Comparison of ENCODE assay signal across 15 mouse cellular contexts in the genomic region with DNA sequence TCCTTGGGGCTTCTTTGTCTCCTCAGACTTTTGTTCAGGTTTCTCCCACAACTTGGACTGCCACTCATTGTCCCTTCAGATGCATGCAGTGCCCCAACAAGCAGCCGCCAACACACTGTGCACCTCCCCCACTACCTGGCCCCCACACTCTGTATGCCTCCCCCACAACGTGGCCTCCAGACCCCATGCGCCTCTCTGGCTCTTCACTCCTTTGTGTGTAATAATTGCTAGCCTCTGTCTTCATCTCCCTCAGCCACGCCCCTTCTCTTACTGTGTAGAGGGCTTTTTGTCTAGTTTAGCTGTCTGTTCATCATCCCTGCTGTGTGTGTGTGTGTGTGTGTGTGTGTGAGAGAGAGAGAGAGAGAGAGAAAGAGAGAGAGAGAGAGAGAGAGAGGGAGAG.
DNase-seq lines count a peak whose midpoint lies in the region; ATAC-seq and TF ChIP-seq lines count a peak whose summit lies in the region.
"Had no signal": no experiment of that assay in that cellular context is flagged by ENCODE, and none has a peak within 500 bp of the region (broad histone marks: within the 10 kb centered on the region; RNA-seq: fewer than 3 reads in every experiment).

No protein-coding gene starts in this region.

- no peak overlapping the region; the same call in 1 of the 2 replicates for H3K4me2 ChIP-seq in forebrain, embryonic 12.5 days
- H3K4me2 ChIP-seq in hindbrain, embryonic 14.5 days (replicated peaks): no peak overlapping the region
- H3K4me2 ChIP-seq in midbrain, embryonic 15.5 days: no peak overlapping the region
- no peak overlapping the region for H3K4me2 ChIP-seq in liver, postnatal 0 days (ENCODE audit: low read depth, low read length)
- no peak overlapping the region for H3K4me2 ChIP-seq in lung, postnatal 0 days (replicated peaks; ENCODE audit: low read depth, low read length)
- H3K4me2 ChIP-seq: liver, embryonic 15.5 days had no signal

- TF ChIP-seq CTCF in liver, postnatal 0 days (IDR thresholded peaks at IDR 0.05; ENCODE audit: low read depth): no peak
- TF ChIP-seq CTCF in lung, postnatal 0 days (IDR thresholded peaks at IDR 0.05): no peak

- H3K4me1 ChIP-seq in heart, embryonic 10.5 days: 0 out of 2 replicates have a peak, but pooled peaks cover 9% of the 10 kb centered on the region
- peaks cover 28% of the 10 kb centered on the region for H3K4me1 ChIP-seq in forebrain, embryonic 12.5 days
- H3K4me1 ChIP-seq in hindbrain, embryonic 14.5 days (replicated peaks; ENCODE audit: control insufficient read depth, insufficient read depth, low read length): no peaks in the 10 kb centered on the region; the same call in 1 of the 2 replicates
- H3K4me1 ChIP-seq in midbrain, embryonic 15.5 days: peaks cover 13% of the 10 kb centered on the region
- H3K4me1 ChIP-seq in liver, postnatal 0 days (ENCODE audit: insufficient read depth): no peaks in the 10 kb centered on the region
- H3K4me1 ChIP-seq in lung, postnatal 0 days (ENCODE audit: insufficient read depth, low read depth, low read length): no peaks in the 10 kb centered on the region
- H3K4me1 ChIP-seq: liver, embryonic 15.5 days had no signal

- 44% methylated on average over 4 of the region's 4 CpGs for WGBS in heart, embryonic 10.5 days
- 7% methylated on average over 4 of the region's 4 CpGs for WGBS in forebrain, embryonic 12.5 days
- 3% methylated on average over 4 of the region's 4 CpGs for WGBS in hindbrain, embryonic 14.5 days
- WGBS in midbrain, embryonic 15.5 days: 12% methylated on average over 4 of the region's 4 CpGs
- 51% methylated on average over 4 of the region's 4 CpGs for WGBS in liver, postnatal 0 days (ENCODE audit: insufficient replicate concordance)
- 43% methylated on average over 4 of the region's 4 CpGs for WGBS in lung, postnatal 0 days

- H3K4me3 ChIP-seq in heart, embryonic 10.5 days: no peak overlapping the region
- no peak overlapping the region for H3K4me3 ChIP-seq in forebrain, embryonic 12.5 days (replicated peaks)
- H3K4me3 ChIP-seq in hindbrain, embryonic 14.5 days (replicated peaks; ENCODE audit: low read length): no peak overlapping the region
- no peak overlapping the region for H3K4me3 ChIP-seq in midbrain, embryonic 15.5 days
- no peak overlapping the region for H3K4me3 ChIP-seq in liver, postnatal 0 days (ENCODE audit: low read depth, low read length)
- no peak overlapping the region for H3K4me3 ChIP-seq in lung, postnatal 0 days (ENCODE audit: low read depth, low read length)
- H3K4me3 ChIP-seq: heart, adult 2 months; liver, embryonic 15.5 days had no signal

- no peak for TF ChIP-seq EP300 in liver, postnatal 0 days (IDR thresholded peaks at IDR 0.05; ENCODE audit: low read depth)
- TF ChIP-seq EP300 in lung, postnatal 0 days (IDR thresholded peaks at IDR 0.05): no peak

- no peak for DNase-seq in heart, embryonic 10.5 days (ENCODE audit: low spot score)
- DNase-seq in heart, adult 9 months (ENCODE audit: low spot score in 2 of 2): no peak
- DNase-seq in hindbrain, embryonic 14.5 days (ENCODE audit: low spot score): no peak
- DNase-seq in liver, postnatal 0 days: no peak
- DNase-seq in lung, postnatal 0 days (ENCODE audit: low spot score): no peak
- DNase-seq: cerebellum, adult 9-11 months; heart, adult 2 months; kidney, adult 18-20 months; kidney, postnatal 4 days; lung, postnatal 4 days had no signal

- H3K9me3 ChIP-seq in heart, embryonic 10.5 days: no peaks in the 10 kb centered on the region
- H3K9me3 ChIP-seq in forebrain, embryonic 12.5 days: no peaks in the 10 kb centered on the region
- H3K9me3 ChIP-seq in hindbrain, embryonic 14.5 days (ENCODE audit: control insufficient read depth, low read length): no peaks in the 10 kb centered on the region
- no peaks in the 10 kb centered on the region for H3K9me3 ChIP-seq in midbrain, embryonic 15.5 days
- H3K9me3 ChIP-seq in liver, postnatal 0 days (ENCODE audit: low read length): no peaks in the 10 kb centered on the region
- no peaks in the 10 kb centered on the region for H3K9me3 ChIP-seq in lung, postnatal 0 days (ENCODE audit: low read length)
- H3K9me3 ChIP-seq: liver, embryonic 15.5 days had no signal

- no peaks in the 10 kb centered on the region for H3K36me3 ChIP-seq in heart, embryonic 10.5 days
- no peaks in the 10 kb centered on the region for H3K36me3 ChIP-seq in forebrain, embryonic 12.5 days (replicated peaks)
- H3K36me3 ChIP-seq in hindbrain, embryonic 14.5 days (replicated peaks; ENCODE audit: control insufficient read depth, insufficient read depth): no peaks in the 10 kb centered on the region
- H3K36me3 ChIP-seq in midbrain, embryonic 15.5 days (replicated peaks): no peaks in the 10 kb centered on the region
- no peaks in the 10 kb centered on the region for H3K36me3 ChIP-seq in liver, postnatal 0 days (replicated peaks; ENCODE audit: insufficient read depth, low read length)
- no peaks in the 10 kb centered on the region for H3K36me3 ChIP-seq in lung, postnatal 0 days (ENCODE audit: insufficient read depth, low read length)
- H3K36me3 ChIP-seq: liver, embryonic 15.5 days had no signal

- no peak overlapping the region for H3K9ac ChIP-seq in forebrain, embryonic 12.5 days
- no peak overlapping the region for H3K9ac ChIP-seq in hindbrain, embryonic 14.5 days
- H3K9ac ChIP-seq in midbrain, embryonic 15.5 days: no peak overlapping the region
- no peak overlapping the region for H3K9ac ChIP-seq in liver, postnatal 0 days (replicated peaks)
- no peak overlapping the region for H3K9ac ChIP-seq in lung, postnatal 0 days (replicated peaks; ENCODE audit: low read depth)
- H3K9ac ChIP-seq: liver, embryonic 15.5 days had no signal

- H3K27ac ChIP-seq in heart, embryonic 10.5 days: peak overlapping the region; percentile 32; the same call in 1 of the 2 replicates
- H3K27ac ChIP-seq in forebrain, embryonic 12.5 days: peak overlapping the region; percentile 92
- peak overlapping the region; percentile 20 for H3K27ac ChIP-seq in hindbrain, embryonic 14.5 days
- peak overlapping the region; percentile 67 for H3K27ac ChIP-seq in midbrain, embryonic 15.5 days
- no peak overlapping the region for H3K27ac ChIP-seq in liver, postnatal 0 days (ENCODE audit: low read depth)
- no peak overlapping the region for H3K27ac ChIP-seq in lung, postnatal 0 days (ENCODE audit: low read length)
- H3K27ac ChIP-seq: heart, adult 2 months; liver, embryonic 15.5 days had no signal

- H3K27me3 ChIP-seq in heart, embryonic 10.5 days (ENCODE audit: insufficient read depth, poor library complexity, severe bottlenecking): peaks cover 18% of the 10 kb centered on the region; the same call in 1 of the 2 replicates
- H3K27me3 ChIP-seq in forebrain, embryonic 12.5 days: no peaks in the 10 kb centered on the region
- no peaks in the 10 kb centered on the region for H3K27me3 ChIP-seq in hindbrain, embryonic 14.5 days (ENCODE audit: control insufficient read depth, insufficient read depth, low read length)
- no peaks in the 10 kb centered on the region for H3K27me3 ChIP-seq in midbrain, embryonic 15.5 days (replicated peaks)
- no peaks in the 10 kb centered on the region for H3K27me3 ChIP-seq in liver, postnatal 0 days (ENCODE audit: insufficient read depth, low read length)
- no peaks in the 10 kb centered on the region for H3K27me3 ChIP-seq in lung, postnatal 0 days (replicated peaks; ENCODE audit: insufficient read depth, low read length)
- H3K27me3 ChIP-seq: liver, embryonic 15.5 days; Patski had no signal

- ATAC-seq in forebrain, embryonic 12.5 days (ENCODE audit: low FRiP score): peak; percentile 87
- peak; percentile 48; the same call in 1 of the 2 replicates for ATAC-seq in hindbrain, embryonic 14.5 days (ENCODE audit: low FRiP score)
- ATAC-seq in midbrain, embryonic 15.5 days (replicated peaks): peak; percentile 72
- ATAC-seq in liver, postnatal 0 days: no peak
- no peak for ATAC-seq in erythroid progenitor cell, adult 5-6 weeks (replicated peaks; ENCODE audit: low FRiP score, poor library complexity, severe bottlenecking)
- no peak for ATAC-seq in lung, postnatal 0 days
- ATAC-seq: Patski had no signal

Comparison
In these comparisons a context has a peak if more than half of its experiments do, and no peak if none do; other contexts are left out.
1. H3K27ac ChIP-seq: peak in heart, embryonic 10.5 days (single experiment), forebrain, embryonic 12.5 days (single experiment), hindbrain, embryonic 14.5 days (single experiment) and midbrain, embryonic 15.5 days (single experiment); none in liver, postnatal 0 days (single experiment) and lung, postnatal 0 days (single experiment).
2. ATAC-seq: peak in forebrain, embryonic 12.5 days (single experiment), hindbrain, embryonic 14.5 days (single experiment) and midbrain, embryonic 15.5 days (single experiment); none in liver, postnatal 0 days (single experiment), erythroid progenitor cell, adult 5-6 weeks (single experiment) and lung, postnatal 0 days (single experiment).